ENCODE assay signal across 12 mouse cellular contexts in genomic region chr3:37788366-37788765, GRCm38 (mm10).
DNase-seq lines count a peak whose midpoint lies in the region; ATAC-seq and TF ChIP-seq lines count a peak whose summit lies in the region.
"Had no signal": no experiment of that assay in that cellular context is flagged by ENCODE, and none has a peak within 500 bp of the region (broad histone marks: within the 10 kb centered on the region; RNA-seq: fewer than 3 reads in every experiment).

No protein-coding gene starts in this region.

- H3K27me3 ChIP-seq in kidney, postnatal 0 days (ENCODE audit: insufficient read depth, low read length) = no peaks in the 10 kb centered on the region
- H3K27me3 ChIP-seq in stomach, embryonic 15.5 days (replicated peaks) = no peaks in the 10 kb centered on the region
- H3K27me3 ChIP-seq in midbrain, postnatal 0 days (ENCODE audit: insufficient read depth, low read length) = no peaks in the 10 kb centered on the region
- H3K27me3 ChIP-seq: liver, embryonic 15.5 days had no signal

- no peak for ATAC-seq in kidney, postnatal 0 days (replicated peaks; ENCODE audit: low FRiP score, low read depth)
- ATAC-seq in stomach, embryonic 15.5 days (ENCODE audit: insufficient read depth, low FRiP score, low read depth) = no peak
- no peak for ATAC-seq in midbrain, postnatal 0 days (ENCODE audit: low FRiP score)
- ATAC-seq: forebrain, postnatal 0 days; inflammation-experienced regulatory T-cells, adult 6 months had no signal

- H3K4me1 ChIP-seq in kidney, postnatal 0 days (replicated peaks; ENCODE audit: insufficient read depth, low read length) = peaks cover 4% of the 10 kb centered on the region; the same call in 1 of the 2 replicates
- peaks cover 18% of the 10 kb centered on the region for H3K4me1 ChIP-seq in stomach, embryonic 15.5 days
- no peaks in the 10 kb centered on the region for H3K4me1 ChIP-seq in midbrain, postnatal 0 days (ENCODE audit: insufficient read depth, low read length)

- peak overlapping the region; percentile 53; the same call in 1 of the 2 replicates for H3K27ac ChIP-seq in left cerebral cortex, adult 2 months
- H3K27ac ChIP-seq in kidney, postnatal 0 days = peak overlapping the region; percentile 36; the same call in 1 of the 2 replicates
- peak overlapping the region; percentile 44; the same call in 1 of the 2 replicates for H3K27ac ChIP-seq in stomach, embryonic 15.5 days
- H3K27ac ChIP-seq in midbrain, postnatal 0 days (ENCODE audit: low read depth, low read length) = no peak overlapping the region
- H3K27ac ChIP-seq: liver, embryonic 15.5 days had no signal

- no peak overlapping the region for H3K4me3 ChIP-seq in left cerebral cortex, adult 2 months
- H3K4me3 ChIP-seq in kidney, postnatal 0 days (replicated peaks; ENCODE audit: low read depth, low read length) = no peak overlapping the region
- H3K4me3 ChIP-seq in stomach, embryonic 15.5 days (replicated peaks) = no peak overlapping the region
- H3K4me3 ChIP-seq in midbrain, postnatal 0 days (ENCODE audit: low read depth, low read length) = no peak overlapping the region
- H3K4me3 ChIP-seq: liver, embryonic 15.5 days had no signal

- H3K36me3 ChIP-seq in kidney, postnatal 0 days (ENCODE audit: insufficient read depth, low read length) = no peaks in the 10 kb centered on the region
- no peaks in the 10 kb centered on the region for H3K36me3 ChIP-seq in stomach, embryonic 15.5 days
- no peaks in the 10 kb centered on the region for H3K36me3 ChIP-seq in midbrain, postnatal 0 days (ENCODE audit: insufficient read depth, low read length)
- H3K36me3 ChIP-seq: liver, embryonic 15.5 days had no signal

- TF ChIP-seq CTCF in left cerebral cortex, adult 2 months (IDR thresholded peaks at IDR 0.05) = no peak
- TF ChIP-seq CTCF in kidney, postnatal 0 days (IDR thresholded peaks at IDR 0.05; ENCODE audit: low read depth) = no peak
- no peak for TF ChIP-seq CTCF in midbrain, postnatal 0 days (IDR thresholded peaks at IDR 0.05)

- no peak overlapping the region for H3K9ac ChIP-seq in kidney, postnatal 0 days (ENCODE audit: low read depth, low read length)
- H3K9ac ChIP-seq in stomach, embryonic 15.5 days = no peak overlapping the region
- no peak overlapping the region for H3K9ac ChIP-seq in midbrain, postnatal 0 days (replicated peaks; ENCODE audit: low read length, poor library complexity, severe bottlenecking)
- H3K9ac ChIP-seq: forebrain, postnatal 0 days; liver, embryonic 15.5 days had no signal

- intact Hi-C loops in heart, postnatal 36 days (cut with DNase I) = no loop called here
- intact Hi-C loops in left cerebral cortex, adult 2 months (cut with DNase I) = no loop called here
- intact Hi-C loops in left cerebral cortex, postnatal 36 days (cut with DNase I) = no loop called here

- H3K9me3 ChIP-seq in kidney, postnatal 0 days (replicated peaks; ENCODE audit: low read length) = no peaks in the 10 kb centered on the region
- H3K9me3 ChIP-seq in stomach, embryonic 15.5 days = no peaks in the 10 kb centered on the region
- no peaks in the 10 kb centered on the region for H3K9me3 ChIP-seq in midbrain, postnatal 0 days (ENCODE audit: low read length)
- H3K9me3 ChIP-seq: liver, embryonic 15.5 days had no signal

- no peak overlapping the region for H3K4me2 ChIP-seq in kidney, postnatal 0 days (ENCODE audit: low read length)
- H3K4me2 ChIP-seq in stomach, embryonic 15.5 days = no peak overlapping the region
- H3K4me2 ChIP-seq in midbrain, postnatal 0 days (ENCODE audit: low read depth, low read length, poor library complexity, severe bottlenecking) = no peak overlapping the region
- H3K4me2 ChIP-seq: liver, embryonic 15.5 days had no signal

- WGBS in kidney, postnatal 0 days = 55% methylated on average over 9 of the region's 9 CpGs
- 58% methylated on average over 9 of the region's 9 CpGs for WGBS in stomach, embryonic 15.5 days
- 84% methylated on average over 9 of the region's 9 CpGs for WGBS in midbrain, postnatal 0 days

- DNase-seq in heart, adult 11 months = peak; percentile 96
- no peak for DNase-seq in heart, postnatal 36 days
- no peak for DNase-seq in left cerebral cortex, adult 2 months (ENCODE audit: extremely low spot score in 1 of 2, low spot score in 2 of 2)
- DNase-seq in left cerebral cortex, postnatal 36 days (ENCODE audit: low spot score in 2 of 2) = no peak
- DNase-seq in kidney, postnatal 0 days (ENCODE audit: low spot score) = peak; percentile 67
- DNase-seq in layer of hippocampus, postnatal 14 days (ENCODE audit: low spot score in 2 of 2) = no peak
- no peak for DNase-seq in midbrain, postnatal 0 days (ENCODE audit: low spot score)
- DNase-seq: cerebellum, adult 8-10 months; forebrain, postnatal 0 days had no signal

Comparison
In these comparisons a context has a peak if more than half of its experiments do, and no peak if none do; other contexts are left out.
1. DNase-seq: peak in heart, adult 11 months (single experiment) and kidney, postnatal 0 days (single experiment); none in heart, postnatal 36 days (0 of 2), left cerebral cortex, adult 2 months (0 of 2), left cerebral cortex, postnatal 36 days (0 of 2), layer of hippocampus, postnatal 14 days (0 of 2) and midbrain, postnatal 0 days (single experiment).